Mouse (Mus musculus) stomach, postnatal 0 days (tissue): ENCODE measurements at regions not wholly inside any gene's neighbourhood (a gene's known extent, or its start where the extent isn't known, plus 50 kb on each side); places are given as distances from the start of the nearest gene placed in this dataset.
"Not testable (repeated sequence)": the region's sequence is repeated elsewhere in the genome, so short reads cannot be mapped to it uniquely, and the experiment has no call there.

Experiments used
- ATAC-seq: fragments of 200-750 bp; cut with Nextera tagmentation; 2 replicates; pipeline ENCODE4 v1.8.0; 2017; ENCODE audit not compliant: low FRiP score, low TSS enrichment
- DNase-seq: peaks from one replicate; pipeline ENCODE4 v3.0.0-alpha.2; 2016; ENCODE audit warnings: low spot score
- H3K27ac ChIP-seq: fragments of 300-500 bp; sonication (generic); replicated peaks from 2 replicates; pipeline ENCODE4 v1.5.1; 2014; ENCODE audit warnings: mild to moderate bottlenecking, control low read depth
- H3K27me3 ChIP-seq: fragments of 300-500 bp; sonication (generic); 2 replicates; pipeline ENCODE4 v1.6.1; 2014; ENCODE audit warnings: low read length; ENCODE audit not compliant: control insufficient read depth, insufficient read depth
- H3K36me3 ChIP-seq: fragments of 300-500 bp; sonication (generic); 2 replicates; pipeline ENCODE4 v1.6.1; 2014; ENCODE audit warnings: low read length, mixed read lengths; ENCODE audit not compliant: control insufficient read depth, insufficient read depth
- H3K4me1 ChIP-seq: fragments of 300-500 bp; sonication (generic); replicated peaks from 2 replicates; pipeline ENCODE4 v1.6.1; 2014; ENCODE audit warnings: antibody characterized with exemption; ENCODE audit not compliant: control insufficient read depth, insufficient read depth
- H3K4me2 ChIP-seq: fragments of 300-500 bp; sonication (generic); replicated peaks from 2 replicates; pipeline ENCODE4 v1.6.1; 2014; ENCODE audit warnings: low read depth, mild to moderate bottlenecking, control low read depth, moderate library complexity
- H3K4me3 ChIP-seq: fragments of 300-500 bp; sonication (generic); 2 replicates; pipeline ENCODE4 v1.5.1; 2014; ENCODE audit warnings: low read depth, low read length, control low read depth
- H3K9ac ChIP-seq: fragments of 300-500 bp; sonication (generic); 2 replicates; pipeline ENCODE4 v1.6.1; 2014; ENCODE audit warnings: mild to moderate bottlenecking, low read length, control low read depth, mixed read lengths
- H3K9me3 ChIP-seq: fragments of 300-500 bp; sonication (generic); 2 replicates; pipeline ENCODE4 v1.6.1; 2016; ENCODE audit warnings: low read length; ENCODE audit not compliant: control insufficient read depth
- CTCF ChIP-seq: IDR thresholded peaks from 2 replicates; pipeline ENCODE4 v1.5.1; 2016; ENCODE audit warnings: antibody characterized with exemption, low read depth, mild to moderate bottlenecking, moderate library complexity
- EP300 ChIP-seq: optimal IDR thresholded peaks from 2 replicates; pipeline ENCODE3; 2016; ENCODE audit warnings: antibody characterized with exemption
- WGBS: fragments of 180-500 bp; shearing (Covaris S2); extraction: QIAGEN DNeasy Blood & Tissue Kit; methylation state at CpG from one replicate; pipeline ENCODE4 v1.1.7; 2014; 5-methylcytosine and 5-hydroxymethylcytosine counted together

DNA sequence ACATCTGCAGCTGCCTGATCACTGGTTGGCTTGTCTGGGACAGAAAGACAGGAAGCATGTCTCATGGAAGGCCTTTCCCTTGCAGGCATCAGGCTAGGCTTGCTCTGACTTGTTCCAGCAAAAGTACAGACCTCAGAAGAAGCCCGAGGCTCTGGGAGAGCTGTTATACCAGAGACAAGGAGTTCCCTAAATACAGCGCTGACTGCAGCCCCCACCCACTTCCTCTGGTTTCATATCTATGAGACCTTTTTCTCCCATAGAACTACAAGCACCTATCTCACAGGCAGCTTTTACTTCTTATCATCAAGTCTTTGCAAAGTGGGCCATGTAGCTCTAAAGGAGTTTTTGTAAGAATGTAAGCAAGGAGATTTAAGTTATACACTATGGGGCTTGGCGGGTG, 312.2 kb upstream of the Vmn1r3 start:
- not testable (repeated sequence) for H3K4me1 ChIP-seq, H3K36me3 ChIP-seq, H3K27me3 ChIP-seq, H3K27ac ChIP-seq, H3K9me3 ChIP-seq, H3K4me3 ChIP-seq, DNase-seq, H3K4me2 ChIP-seq, ATAC-seq, H3K9ac ChIP-seq
- no CpG with 5 or more reads among the region's 3 CpGs for WGBS

- H3K27me3 ChIP-seq, DNase-seq, ATAC-seq, H3K9ac ChIP-seq, H3K9me3 ChIP-seq, H3K4me3 ChIP-seq, H3K4me1 ChIP-seq, H3K4me2 ChIP-seq, H3K27ac ChIP-seq, H3K36me3 ChIP-seq: not testable (repeated sequence)
- 70% methylated on average over 1 of the region's 1 CpGs for WGBS
Measured at GRCm38 (mm10) chr4:3495987-3496386, 310.8 kb upstream of the Vmn1r3 start.

GRCm38 (mm10) chr4:3494123-3494681, 309.0 kb upstream of the Vmn1r3 start:
- H3K9me3 ChIP-seq, H3K9ac ChIP-seq, H3K4me1 ChIP-seq, H3K36me3 ChIP-seq, H3K4me2 ChIP-seq, H3K27ac ChIP-seq, H3K4me3 ChIP-seq, ATAC-seq, H3K27me3 ChIP-seq, DNase-seq: not testable (repeated sequence)
- no CpG with 5 or more reads among the region's 5 CpGs for WGBS

GRCm38 (mm10) chr4:3490901-3491300, 305.7 kb upstream of the Vmn1r3 start:
- H3K36me3 ChIP-seq, H3K27me3 ChIP-seq, DNase-seq, H3K9me3 ChIP-seq, H3K4me1 ChIP-seq, H3K9ac ChIP-seq, ATAC-seq, H3K4me2 ChIP-seq, H3K27ac ChIP-seq, H3K4me3 ChIP-seq: not testable (repeated sequence)
- no CpG with 5 or more reads among the region's 5 CpGs for WGBS

- no peak for TF ChIP-seq CTCF
- no peak for TF ChIP-seq EP300
- no peaks in the 10 kb centered on the region for H3K4me1 ChIP-seq
- no peak overlapping the region for H3K27ac ChIP-seq
- DNase-seq: no peak
- H3K9me3 ChIP-seq: no peaks in the 10 kb centered on the region
- no peaks in the 10 kb centered on the region for H3K36me3 ChIP-seq
- WGBS: 90% methylated on average over 2 of the region's 2 CpGs
- H3K4me3 ChIP-seq: no peak overlapping the region
- ATAC-seq: no peak
- H3K9ac ChIP-seq: no peak overlapping the region
- H3K4me2 ChIP-seq: no peak overlapping the region
- H3K27me3 ChIP-seq: no peaks in the 10 kb centered on the region
Measured at GRCm38 (mm10) chr4:3482092-3482491, 296.9 kb upstream of the Vmn1r3 start.

DNA sequence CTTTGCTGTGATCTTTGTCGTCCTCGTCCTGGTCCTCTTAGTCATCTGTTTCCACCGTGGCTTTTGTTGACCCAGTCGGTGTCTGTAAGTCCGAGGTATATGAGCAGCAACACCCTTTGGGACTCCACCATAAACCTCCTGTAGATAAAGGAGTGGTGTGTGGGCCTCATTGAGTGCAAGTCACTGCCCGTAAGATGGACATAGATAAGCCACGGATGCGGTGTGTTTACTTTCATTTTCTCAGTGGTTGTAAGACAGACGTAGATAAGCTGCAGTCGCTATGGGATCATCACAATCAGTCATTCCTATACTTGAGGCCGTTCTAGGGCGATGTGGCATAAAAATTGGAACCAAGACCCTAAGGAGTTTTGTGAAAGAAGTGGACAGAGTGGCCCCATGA, 271.6 kb upstream of the Vmn1r3 start:
- 92% methylated on average over 12 of the region's 12 CpGs for WGBS

GRCm38 (mm10) chr4:3437380-3437779, 252.2 kb upstream of the Vmn1r3 start:
- DNase-seq, H3K36me3 ChIP-seq, H3K4me2 ChIP-seq, H3K27ac ChIP-seq, H3K9ac ChIP-seq, H3K4me3 ChIP-seq, ATAC-seq, H3K27me3 ChIP-seq, H3K9me3 ChIP-seq, H3K4me1 ChIP-seq: not testable (repeated sequence)
- 89% methylated on average over 2 of the region's 2 CpGs for WGBS

More for the DNA sequence above, 271.6 kb upstream of the Vmn1r3 start:
- no peaks in the 10 kb centered on the region for H3K27me3 ChIP-seq
- H3K4me1 ChIP-seq: no peaks in the 10 kb centered on the region
- no peak overlapping the region for H3K27ac ChIP-seq
- DNase-seq: no peak
- H3K4me3 ChIP-seq: no peak overlapping the region
- H3K9me3 ChIP-seq: no peaks in the 10 kb centered on the region
- no peak overlapping the region for H3K4me2 ChIP-seq
- no peaks in the 10 kb centered on the region for H3K36me3 ChIP-seq
- no peak overlapping the region for H3K9ac ChIP-seq
- no peak for ATAC-seq
- TF ChIP-seq CTCF: no peak
- no peak for TF ChIP-seq EP300
